Mouse (Mus musculus): ENCODE data around the gene 0610010K14Rik. TPM values are rescaled to one million over a fixed set of nuclear protein-coding genes. Genes with fewer than 3 reads are reported as not detected.

0610010K14Rik gene
- total RNA-seq, 2 experiments from 2014 or later: 43.8 to 48.7 TPM

DNA sequence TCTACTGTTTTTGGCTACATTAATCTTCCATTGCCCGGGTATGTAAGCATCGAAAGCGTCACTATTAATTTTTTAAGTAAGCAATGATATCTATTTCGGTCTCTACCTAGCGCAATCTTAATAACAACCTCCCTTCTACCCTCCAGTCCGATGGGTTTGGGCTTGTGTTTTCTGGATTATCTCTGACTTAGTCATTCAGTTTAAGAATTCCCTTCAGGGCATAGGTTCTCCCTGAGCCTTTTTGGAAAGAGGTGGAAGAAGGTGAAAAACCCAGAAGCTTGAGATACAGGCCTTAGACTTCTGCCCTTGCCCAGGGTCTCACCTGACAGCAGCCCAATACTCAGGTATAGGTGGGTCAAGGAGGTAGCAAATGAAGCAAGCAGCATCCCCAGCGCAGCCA is 17.8 kb downstream of the 0610010K14Rik start:
- H3K4me3 ChIP-seq: peak overlapping the region; percentile 73
- no peak for TF ChIP-seq CTCF (conservative IDR thresholded peaks at IDR 0.05)
- DNase-seq (ENCODE audit: low spot score in 2 of 2): no peak

DNA sequence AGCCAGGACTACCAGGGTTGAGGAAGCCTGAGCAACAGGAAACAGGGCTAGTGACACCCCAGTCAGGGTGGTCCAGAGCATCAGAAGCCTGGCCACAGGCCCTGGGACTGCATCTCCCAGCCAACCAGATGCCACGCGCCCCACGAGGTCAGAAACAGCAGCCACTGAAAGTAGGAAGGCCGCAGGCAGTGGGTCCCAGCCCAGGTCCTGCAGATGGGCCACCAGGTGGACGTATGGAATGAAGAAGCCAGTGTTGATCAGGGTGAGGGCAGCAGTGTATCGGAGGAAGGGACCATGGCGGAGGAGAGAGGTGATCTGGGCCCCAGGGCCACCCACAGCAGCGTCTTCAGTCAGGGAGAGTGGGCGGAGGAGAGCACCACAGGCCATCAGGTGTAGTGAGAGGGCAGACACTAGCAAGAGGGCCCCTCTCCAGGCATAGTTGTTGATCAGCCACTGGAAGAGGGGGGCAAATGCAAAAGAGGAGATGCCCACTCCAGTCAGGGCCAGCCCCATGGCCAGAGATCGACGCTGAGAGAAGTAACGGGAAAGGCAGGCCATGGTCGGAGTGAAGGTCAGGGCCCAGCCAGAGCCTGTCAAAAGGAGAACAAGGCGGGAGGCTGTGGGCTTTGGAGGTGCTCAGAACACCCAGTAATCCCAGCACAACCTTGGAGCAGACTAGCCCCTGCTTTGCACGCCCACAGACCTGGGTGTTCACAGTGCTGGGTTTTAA is 18.8 kb downstream of the 0610010K14Rik start:
- no peak for DNase-seq (ENCODE audit: low spot score in 2 of 2)
- Histone ChIP-seq H3K27ac (peak overlapping the region; percentile 18; the same call in 1 of the 2 replicates), H3K4me3 (peak overlapping the region; percentile 73; the same call in 1 of the 2 replicates)
- no peak for TF ChIP-seq CTCF (conservative IDR thresholded peaks at IDR 0.05)

More for the DNA sequence above, 17.8 kb downstream of the 0610010K14Rik start:
- H3K27ac ChIP-seq: peak overlapping the region; percentile 97

DNA sequence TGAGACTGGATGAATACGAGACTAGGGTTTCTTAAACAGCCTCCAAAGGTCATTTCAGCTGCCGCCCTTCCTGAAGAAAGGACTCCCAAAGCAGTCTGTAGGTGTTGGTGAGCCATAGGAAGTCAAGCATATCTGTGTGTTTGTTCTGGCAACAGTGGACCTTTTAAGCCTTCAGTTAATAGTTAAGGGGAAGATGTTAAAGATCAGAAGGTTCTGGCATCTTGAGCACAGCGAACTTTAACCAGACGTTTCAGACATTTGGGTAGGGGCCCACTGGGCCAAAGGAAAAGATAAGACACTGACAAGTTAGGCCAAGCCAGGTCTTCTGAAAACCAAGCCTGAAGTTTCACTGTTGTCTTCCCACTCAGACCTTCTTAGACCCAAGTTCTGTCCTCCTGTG is 19.7 kb downstream of the 0610010K14Rik start:
- no peak overlapping the region for H3K27ac ChIP-seq
- no peak for DNase-seq (ENCODE audit: low spot score in 2 of 2)
- no peak for TF ChIP-seq CTCF (conservative IDR thresholded peaks at IDR 0.05)
- no peak overlapping the region for H3K4me3 ChIP-seq

DNA sequence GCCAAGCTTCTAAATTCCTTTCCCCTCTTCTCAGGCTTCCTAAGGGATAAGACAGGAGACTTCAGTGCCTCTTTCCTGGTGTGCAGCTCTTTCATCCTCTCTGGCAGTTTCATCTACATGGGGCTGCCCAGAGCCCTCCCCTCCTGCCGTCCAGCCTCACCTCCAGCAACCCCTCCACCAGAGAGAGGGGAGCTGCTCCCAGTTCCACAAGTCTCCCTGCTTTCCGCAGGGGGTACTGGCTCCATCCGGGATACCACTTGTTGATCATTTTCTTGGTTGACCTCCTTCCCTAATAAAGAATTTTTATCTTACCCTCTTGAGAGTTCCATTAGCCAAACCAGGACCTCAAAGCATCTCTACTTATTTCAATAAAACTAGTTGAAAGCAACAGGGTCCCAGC is 21.6 kb downstream of the 0610010K14Rik start:
- no peak for TF ChIP-seq CTCF (conservative IDR thresholded peaks at IDR 0.05)
- H3K27ac ChIP-seq: no peak overlapping the region
- no peak for DNase-seq (ENCODE audit: low spot score in 2 of 2)
- H3K4me3 ChIP-seq: no peak overlapping the region

DNA sequence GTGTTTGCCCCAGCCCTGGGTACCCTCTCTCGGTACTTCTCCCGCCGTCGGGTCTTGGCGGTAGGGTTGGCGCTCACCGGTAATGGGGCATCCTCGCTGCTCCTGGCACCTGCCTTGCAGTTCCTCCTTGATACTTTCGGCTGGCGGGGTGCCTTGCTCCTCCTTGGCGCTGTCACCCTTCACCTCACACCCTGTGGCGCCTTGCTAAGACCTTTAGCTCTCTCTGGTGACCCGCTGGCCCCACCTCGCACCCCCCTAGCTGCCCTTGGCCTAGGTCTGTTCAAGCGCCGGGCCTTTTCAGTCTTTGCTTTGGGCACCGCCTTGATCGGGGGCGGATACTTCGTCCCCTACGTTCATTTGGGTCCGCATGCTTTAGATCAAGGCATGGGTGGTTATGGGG is 22.4 kb downstream of the 0610010K14Rik start:
- Histone ChIP-seq H3K4me3 (no peak overlapping the region; the same call in 1 of the 2 replicates), H3K27ac (no peak overlapping the region)
- TF ChIP-seq CTCF (conservative IDR thresholded peaks at IDR 0.05): no peak
- DNase-seq (ENCODE audit: low spot score in 2 of 2): no peak

DNA sequence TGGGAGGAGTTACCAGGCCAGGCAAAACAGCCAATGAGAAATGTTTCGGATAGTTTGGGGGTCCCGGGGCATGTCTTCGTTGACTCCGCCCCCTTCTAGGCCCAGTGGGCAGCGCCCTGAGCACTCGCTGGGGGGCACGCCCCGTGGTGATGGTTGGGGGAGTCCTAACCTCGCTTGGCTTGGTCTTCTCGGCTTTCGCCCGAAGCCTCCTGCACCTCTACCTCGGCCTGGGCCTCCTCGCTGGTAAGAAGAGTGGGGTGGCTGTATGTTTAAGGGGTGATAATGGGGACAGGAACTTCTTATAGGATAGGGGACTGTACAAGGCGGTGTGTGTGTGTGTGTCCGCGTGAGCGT is 22.9 kb downstream of the 0610010K14Rik start:
- no peak for TF ChIP-seq CTCF (conservative IDR thresholded peaks at IDR 0.05)
- no peak for DNase-seq (ENCODE audit: low spot score in 2 of 2)
- Histone ChIP-seq H3K4me3 (peak overlapping the region; percentile 64; the same call in 1 of the 2 replicates), H3K27ac (peak overlapping the region; percentile 88; the same call in 1 of the 2 replicates)

DNA sequence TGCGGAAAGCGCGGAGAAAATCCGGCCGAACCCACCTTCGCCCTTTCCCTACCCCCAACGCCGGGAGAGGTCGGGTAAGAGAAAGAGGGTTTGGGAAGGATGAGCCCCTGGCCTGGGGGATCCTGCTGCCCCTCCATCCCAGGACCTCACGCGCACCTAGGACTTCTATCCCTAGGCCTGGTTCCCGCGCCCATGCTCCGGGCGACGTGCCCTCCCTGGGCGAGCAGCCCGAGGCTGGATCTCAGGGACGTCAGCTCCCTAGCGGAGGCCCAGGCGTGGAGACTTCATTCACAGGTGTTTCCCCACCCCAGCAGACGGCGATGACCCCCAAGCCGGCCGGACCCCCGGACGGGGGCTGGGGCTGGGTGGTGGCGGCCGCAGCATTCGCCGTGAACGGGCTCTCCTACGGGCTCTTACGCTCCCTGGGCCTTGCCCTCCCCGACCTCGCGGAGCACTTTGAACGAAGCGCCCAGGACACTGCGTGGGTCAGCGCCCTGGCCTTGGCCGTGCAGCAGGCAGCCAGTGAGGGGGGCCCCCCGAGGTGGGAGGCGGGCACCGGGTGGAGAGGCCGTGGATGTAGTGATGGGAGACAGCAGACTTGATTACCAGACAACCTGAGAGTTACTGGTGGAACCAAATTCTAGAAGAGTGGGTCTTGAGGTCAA is 23.4 kb downstream of the 0610010K14Rik start:
- no peak for DNase-seq (ENCODE audit: low spot score in 2 of 2)
- H3K27ac ChIP-seq: peak overlapping the region; percentile 88
- no peak for TF ChIP-seq CTCF (conservative IDR thresholded peaks at IDR 0.05)
- H3K4me3 ChIP-seq: peak overlapping the region; percentile 64

DNA sequence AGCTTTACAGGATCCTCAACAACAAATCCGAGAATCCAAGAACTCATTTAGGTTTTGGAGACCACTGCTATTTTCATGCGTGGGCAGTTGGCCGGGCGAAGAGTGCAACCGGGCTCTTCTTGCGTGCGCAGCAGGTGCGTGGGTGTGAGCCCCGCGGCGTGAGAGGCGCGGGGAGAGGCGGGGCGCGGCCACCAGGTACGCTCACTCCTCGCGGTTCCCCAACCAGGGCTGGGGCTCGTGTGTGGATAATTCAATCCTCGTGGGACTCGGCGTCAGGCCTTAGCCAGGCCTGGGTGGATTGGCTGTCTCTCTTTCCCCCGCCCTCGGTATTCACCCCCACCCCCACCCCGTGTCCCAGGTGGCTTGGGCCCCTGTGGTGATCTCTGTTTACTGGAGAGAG is 24.0 kb downstream of the 0610010K14Rik start:
- Histone ChIP-seq H3K4me3 (peak overlapping the region; percentile 64), H3K27ac (peak overlapping the region; percentile 88)
- no peak for DNase-seq (ENCODE audit: low spot score in 2 of 2)
- TF ChIP-seq CTCF (conservative IDR thresholded peaks at IDR 0.05): no peak

DNA sequence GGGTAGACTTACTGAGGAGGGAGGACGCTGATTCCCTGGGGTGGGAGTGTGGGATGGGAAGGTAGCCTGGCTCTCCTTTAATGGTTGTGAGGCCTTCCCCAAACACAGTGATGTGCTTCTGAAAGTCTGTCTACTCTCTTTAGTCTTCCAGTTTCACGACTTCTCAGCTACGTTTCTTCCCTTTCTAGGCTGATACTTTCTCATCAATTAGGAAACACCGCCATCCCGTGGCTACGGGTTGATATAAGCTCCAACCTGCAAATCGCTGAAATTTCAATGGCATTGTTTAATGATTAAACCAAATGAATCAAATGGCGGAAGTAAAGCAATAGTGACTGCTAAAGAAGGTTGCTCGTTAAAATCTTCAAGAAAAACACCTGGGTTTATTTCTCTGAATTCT is 24.8 kb downstream of the 0610010K14Rik start:
- no peak overlapping the region for H3K4me3 ChIP-seq
- DNase-seq (ENCODE audit: low spot score in 2 of 2): peak; percentile 78 to 80
- H3K27ac ChIP-seq: peak overlapping the region; percentile 88; the same call in 1 of the 2 replicates
- TF ChIP-seq CTCF (conservative IDR thresholded peaks at IDR 0.05): peak; percentile 86

DNA sequence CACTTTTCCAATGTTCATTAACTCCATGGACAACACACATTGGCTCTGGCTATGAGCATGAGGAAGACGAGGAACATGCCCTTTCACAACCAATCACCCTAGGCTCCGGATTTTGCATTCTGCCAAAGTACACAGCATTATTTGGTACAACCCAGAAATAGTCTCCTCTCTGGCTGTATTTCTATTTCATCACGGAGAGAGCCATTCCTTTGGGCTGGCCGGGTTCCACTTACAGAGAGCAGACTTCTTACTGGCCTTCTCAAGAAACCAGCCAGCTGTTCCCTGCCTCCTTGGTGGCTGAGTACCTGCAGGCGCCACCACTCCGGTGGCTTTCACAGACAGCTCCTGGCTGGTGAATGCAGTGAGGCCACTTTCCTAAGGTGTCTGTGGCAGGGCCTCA is 25.3 kb downstream of the 0610010K14Rik start, which contains the start of gene Slc16a11:
TSS of gene Slc16a11 (plus strand) at position 330 of the 400 bp plus-strand sequence.
- H3K27ac ChIP-seq: peak within 1 kb of the TSS; percentile 88
- no peak for DNase-seq (ENCODE audit: low spot score in 2 of 2)
- H3K4me3 ChIP-seq: peak within 1 kb of the TSS; percentile 64
- TF ChIP-seq CTCF (conservative IDR thresholded peaks at IDR 0.05): no peak

DNA sequence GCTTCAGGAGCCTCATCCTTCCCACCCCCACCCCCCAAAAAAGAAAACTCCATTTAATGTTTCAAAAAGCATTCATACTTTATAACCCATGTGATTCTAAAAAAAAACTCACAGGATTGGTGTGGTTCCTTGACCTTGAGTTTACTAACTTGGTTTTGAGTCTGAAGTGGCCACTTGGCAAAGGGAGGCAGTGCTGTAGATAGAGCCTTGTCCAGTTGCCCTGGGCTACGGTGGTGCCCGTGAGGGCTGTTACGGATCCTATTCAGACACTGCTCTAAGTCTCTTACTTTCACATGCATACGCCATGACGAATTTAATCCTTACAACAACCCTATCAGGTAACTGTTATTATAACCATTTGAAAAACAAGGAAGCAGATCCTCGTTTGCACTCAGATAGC is 25.7 kb downstream of the 0610010K14Rik start:
- no peak for TF ChIP-seq CTCF (conservative IDR thresholded peaks at IDR 0.05)
- no peak for DNase-seq (ENCODE audit: low spot score in 2 of 2)
- no peak overlapping the region for H3K4me3 ChIP-seq
- H3K27ac ChIP-seq: no peak overlapping the region

DNA sequence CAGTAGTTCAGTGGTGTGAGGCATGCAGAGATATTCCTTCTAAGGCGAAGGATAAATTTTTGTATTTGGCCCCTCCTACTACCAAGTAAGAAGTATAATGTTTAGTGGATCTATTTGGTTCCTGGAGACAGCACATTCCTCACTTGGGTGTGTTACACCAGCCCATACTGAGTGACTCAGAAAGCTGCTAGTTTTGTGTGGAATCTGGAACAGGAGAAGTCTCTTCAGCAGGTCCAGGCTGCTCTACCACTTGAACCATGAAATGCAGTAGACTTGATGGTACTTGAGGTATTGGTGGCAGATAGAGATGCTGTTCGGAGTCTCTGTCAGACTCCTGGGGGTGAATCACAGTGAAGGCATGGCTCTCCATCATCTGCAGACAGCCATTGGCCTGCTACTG is 27.0 kb downstream of the 0610010K14Rik start:
- no peak for TF ChIP-seq CTCF (conservative IDR thresholded peaks at IDR 0.05)
- Histone ChIP-seq H3K27ac (no peak overlapping the region), H3K4me3 (no peak overlapping the region)
- DNase-seq (ENCODE audit: low spot score in 2 of 2): no peak

DNA sequence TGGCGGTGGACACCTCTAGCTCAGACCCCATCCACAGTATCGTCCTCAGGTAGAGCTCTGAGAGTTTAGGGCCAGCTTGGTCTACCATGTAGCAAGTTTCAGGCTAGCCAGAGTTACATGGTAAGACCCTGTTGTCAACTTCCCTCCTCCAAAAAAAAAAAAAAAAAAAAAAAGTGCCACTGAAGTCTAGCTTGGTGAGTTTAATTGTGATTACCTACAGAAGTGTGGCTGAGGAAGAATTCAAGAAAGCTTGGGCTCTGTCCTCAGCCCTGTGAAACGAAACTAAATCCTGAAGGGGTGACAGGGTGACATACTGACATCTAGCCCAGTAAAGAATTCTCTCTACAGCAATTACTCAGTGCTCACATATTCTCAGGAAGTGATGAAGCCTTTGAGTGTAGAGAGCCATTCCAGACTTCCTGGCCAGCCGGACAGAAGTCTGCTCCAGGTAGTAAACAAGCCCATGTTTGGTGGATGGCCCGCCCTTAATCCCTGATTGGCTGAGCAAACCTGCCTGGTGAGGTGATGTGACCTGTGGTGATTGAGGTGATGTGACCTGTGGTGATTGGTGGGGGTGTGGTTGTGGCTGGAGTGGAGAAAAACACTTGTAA is 28.8 kb downstream of the 0610010K14Rik start:
- DNase-seq (ENCODE audit: low spot score in 2 of 2): no peak
- no peak for TF ChIP-seq CTCF (conservative IDR thresholded peaks at IDR 0.05)

More for the DNA sequence above, 28.8 kb downstream of the 0610010K14Rik start:
- H3K4me3 ChIP-seq: no peak overlapping the region
- no peak overlapping the region for H3K27ac ChIP-seq

All from layer of hippocampus, adult 2 months (tissue).